Mouse (Mus musculus): ENCODE measurements around the gene Rheb.
"Not testable (repeated sequence)": the region's sequence is repeated elsewhere in the genome, so short reads cannot be mapped to it uniquely, and the experiment has no call there.

DNA sequence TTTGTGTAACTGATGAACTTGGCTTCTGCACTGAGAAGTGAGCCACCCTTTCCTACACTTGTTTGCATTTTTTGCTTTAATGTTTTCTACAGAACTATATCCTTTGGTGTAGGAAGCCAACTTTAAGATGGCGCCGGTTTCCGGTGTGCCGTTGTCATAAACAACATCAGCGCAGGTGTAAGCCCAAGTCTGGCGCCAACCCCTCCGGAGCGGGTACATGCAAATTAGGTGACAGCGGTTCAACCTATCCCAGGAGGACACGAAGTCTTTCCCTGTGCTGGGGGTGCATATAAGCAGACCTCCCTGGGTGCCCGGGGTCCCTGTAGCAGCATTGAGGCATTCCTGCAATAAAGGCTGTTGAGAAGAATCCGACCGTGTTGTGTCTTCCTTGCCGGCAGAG lies 5.8 kb upstream of the Rheb start:
- not testable (repeated sequence) for TF ChIP-seq CTCF (IDR thresholded peaks at IDR 0.05); EP300 (IDR thresholded peaks at IDR 0.05; ENCODE audit: insufficient read depth, low read depth, low read length)
